Comparison of ENCODE assay signal across 26 mouse cellular contexts in genomic region chr9:98146901-98147300, GRCm38 (mm10).
"Had no signal": no experiment of that assay in that cellular context is flagged by ENCODE, and none has a peak within 500 bp of the region (broad histone marks: within the 10 kb centered on the region; RNA-seq: fewer than 3 reads in every experiment).

No protein-coding gene starts in this region.

- DNase-seq: gastrocnemius, postnatal 14 days; gastrocnemius, postnatal 36 days; heart, adult 2 months; heart, postnatal 14 days; heart, postnatal 36 days; kidney, adult 11 months; kidney, adult 2 months; kidney, adult 9 months; kidney, postnatal 14 days; kidney, postnatal 36 days; layer of hippocampus, adult 9-11 months; layer of hippocampus, postnatal 36 days; left cerebral cortex, postnatal 4 days had no signal

- H3K4me2 ChIP-seq: heart, embryonic 11.5 days; heart, embryonic 13.5 days; heart, embryonic 15.5 days; hindbrain, embryonic 12.5 days; hindbrain, embryonic 14.5 days; kidney, embryonic 15.5 days; limb, embryonic 12.5 days; limb, embryonic 15.5 days; liver, embryonic 12.5 days had no signal

- H3K9ac ChIP-seq: heart, embryonic 13.5 days; heart, embryonic 15.5 days; hindbrain, embryonic 12.5 days; hindbrain, embryonic 14.5 days; kidney, embryonic 15.5 days; limb, embryonic 12.5 days; limb, embryonic 15.5 days; liver, embryonic 12.5 days; liver, embryonic 14.5 days had no signal

- H3K9me3 ChIP-seq: heart, embryonic 13.5 days; heart, embryonic 15.5 days; hindbrain, embryonic 12.5 days; kidney, embryonic 15.5 days; limb, embryonic 12.5 days; limb, embryonic 15.5 days; liver, embryonic 12.5 days had no signal

- H3K4me1 ChIP-seq: heart, embryonic 13.5 days; heart, embryonic 15.5 days; hindbrain, embryonic 12.5 days; kidney, embryonic 15.5 days; limb, embryonic 12.5 days; limb, embryonic 15.5 days; liver, embryonic 12.5 days had no signal

- H3K27me3 ChIP-seq: heart, embryonic 13.5 days; heart, embryonic 15.5 days; hindbrain, embryonic 12.5 days; kidney, embryonic 15.5 days; limb, embryonic 12.5 days; limb, embryonic 15.5 days; liver, embryonic 12.5 days had no signal

- H3K27ac ChIP-seq: heart, adult 2 months; heart, embryonic 13.5 days; heart, embryonic 15.5 days; hindbrain, embryonic 12.5 days; hindbrain, embryonic 14.5 days; kidney, embryonic 15.5 days; kidney, postnatal 0 days; limb, embryonic 12.5 days; limb, embryonic 15.5 days; liver, embryonic 12.5 days; liver, embryonic 14.5 days had no signal

- H3K36me3 ChIP-seq: heart, embryonic 13.5 days; heart, embryonic 15.5 days; hindbrain, embryonic 12.5 days; kidney, embryonic 15.5 days; limb, embryonic 12.5 days; limb, embryonic 15.5 days; liver, embryonic 12.5 days had no signal

- H3K4me3 ChIP-seq: heart, adult 2 months; heart, embryonic 13.5 days; heart, embryonic 15.5 days; hindbrain, embryonic 12.5 days; kidney, embryonic 15.5 days; limb, embryonic 12.5 days; limb, embryonic 15.5 days; liver, embryonic 12.5 days had no signal

- ATAC-seq: hindbrain, embryonic 16.5 days; intestine, embryonic 16.5 days; liver, embryonic 12.5 days had no signal
